Mouse (Mus musculus) ovary, postnatal 10 days (tissue): Measurements from ENCODE around the gene Nvl.

Source experiments
- DNase-seq: peaks from one replicate; pipeline ENCODE4 v3.0.0; 2022; ENCODE audit warnings: low spot score

Gene Nvl

DNA sequence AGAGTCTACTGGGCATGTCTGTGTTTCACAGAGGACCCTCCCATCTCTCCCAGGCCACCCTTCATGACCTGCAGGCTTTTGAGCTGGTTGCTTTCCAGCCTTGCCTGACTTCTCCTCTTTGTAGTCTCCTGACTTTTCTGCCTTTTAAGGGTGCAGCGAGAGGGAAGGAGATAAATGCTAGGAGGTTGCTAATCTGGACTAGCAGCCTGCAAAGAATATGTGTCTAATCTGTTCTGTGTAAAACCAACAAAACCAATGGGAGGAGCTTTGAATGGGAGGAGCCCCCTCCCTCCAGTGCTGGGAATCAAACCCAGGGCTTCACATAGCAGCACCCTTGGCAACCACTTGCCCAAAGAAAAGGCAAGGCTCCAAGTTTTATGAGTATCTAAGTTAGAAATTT is 75.7 kb downstream of the Nvl start:
- DNase-seq, result no peak

- DNase-seq, result no peak
Observed at GRCm38 (mm10) chr1:181064648-181065047, 79.4 kb downstream of the Nvl start.

- DNase-seq, result no peak
Observed at GRCm38 (mm10) chr1:181063991-181064390, 80.0 kb downstream of the Nvl start.

DNA sequence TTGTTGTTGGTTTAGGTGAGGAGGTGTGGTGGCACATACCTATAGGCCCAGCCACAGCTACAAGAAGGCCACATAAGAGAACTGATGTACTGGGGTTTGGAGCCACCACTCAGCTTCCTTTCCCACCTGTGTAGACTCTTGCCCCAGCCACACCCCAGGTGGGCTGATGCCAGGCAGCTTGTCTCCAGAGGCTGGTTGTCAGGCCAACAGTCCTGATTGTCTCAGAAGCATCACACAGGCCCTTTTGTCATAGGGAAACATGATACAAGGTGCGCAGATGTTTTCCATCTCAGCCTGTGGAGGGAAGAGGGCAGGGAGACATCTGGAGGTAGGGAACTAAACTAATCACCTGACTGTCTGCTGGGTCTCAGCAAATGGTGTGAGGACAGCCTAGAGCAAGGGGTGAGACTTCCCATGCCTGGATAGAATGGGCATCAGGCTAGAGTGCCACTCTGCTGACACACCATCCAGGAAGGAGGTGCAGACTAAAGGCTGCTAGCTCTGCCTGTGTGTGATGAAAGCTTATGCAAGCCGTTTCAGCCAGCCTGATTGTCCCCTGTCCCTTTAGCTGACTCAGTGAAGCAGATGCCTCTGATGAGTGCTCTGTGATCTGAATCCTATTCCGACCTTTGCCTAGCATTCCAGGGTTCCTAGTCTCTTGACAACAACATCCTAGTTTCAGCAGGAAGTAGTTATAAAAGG is 82.1 kb downstream of the Nvl start:
- no peak for DNase-seq

- no peak for DNase-seq
Observed at GRCm38 (mm10) chr1:181052898-181053297, 91.1 kb downstream of the Nvl start.

GRCm38 (mm10) chr1:181050937-181051336 is 93.1 kb downstream of the Nvl start, which contains the start of gene 9130409I23Rik:
Gene 9130409I23Rik, plus strand, starts transcription at chr1:181051237.
- no peak for DNase-seq

DNA sequence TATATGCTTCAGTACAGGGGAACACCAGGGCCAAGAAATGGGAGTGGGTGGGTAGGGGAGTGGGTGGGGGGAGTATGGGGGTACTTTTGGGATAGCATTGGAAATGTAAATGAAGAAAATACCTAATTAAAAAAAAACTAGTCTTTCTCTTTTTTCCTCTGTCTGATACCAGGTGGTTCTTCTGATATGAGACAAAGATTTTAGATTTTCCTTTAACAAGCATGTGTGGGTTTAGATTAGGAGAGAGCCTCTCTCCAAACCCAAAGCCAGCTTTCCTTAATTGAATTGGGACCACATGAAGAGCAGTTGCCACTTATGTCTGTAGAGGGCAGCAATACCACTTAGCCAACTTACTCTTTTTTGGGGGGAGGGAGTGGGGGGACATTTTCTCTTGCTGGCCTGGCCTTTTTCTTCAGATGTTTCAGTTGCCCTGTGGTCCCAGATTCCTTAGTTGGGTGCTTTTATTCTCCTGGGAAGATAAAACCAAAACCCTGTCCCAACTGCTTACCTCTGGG is 94.6 kb downstream of the Nvl start:
- DNase-seq, result no peak

DNA sequence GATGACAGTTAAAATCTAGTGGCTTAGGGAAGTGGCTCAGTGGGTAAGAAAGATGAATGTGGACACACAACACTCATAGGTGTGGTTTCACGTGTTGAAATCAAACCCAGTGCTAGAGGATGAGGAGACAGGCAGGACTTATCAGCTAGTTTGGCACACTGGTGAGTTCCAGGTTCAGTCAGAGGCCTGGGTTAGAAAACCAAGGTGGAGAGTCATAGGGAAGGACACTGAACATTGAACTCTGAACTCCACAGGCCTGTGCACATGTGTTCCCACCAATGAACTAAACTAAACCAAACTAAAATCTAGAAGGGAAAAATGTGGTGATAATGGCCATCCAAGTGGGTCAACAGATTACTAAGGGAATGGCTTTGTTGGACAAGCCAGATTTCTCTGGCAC is 96.5 kb downstream of the Nvl start:
- no peak for DNase-seq

GRCm38 (mm10) chr1:181039652-181040051 is 104.4 kb downstream of the Nvl start:
- no peak for DNase-seq

GRCm38 (mm10) chr1:181037623-181038022 is 106.4 kb downstream of the Nvl start:
- no peak for DNase-seq
